Mouse (Mus musculus): ENCODE results near the gene Rad17. TPM values are rescaled to one million over a fixed set of nuclear protein-coding genes. Genes with fewer than 3 reads are reported as not detected.

Gene Rad17
- total RNA-seq (2023), result 10 to 100 TPM; 19.9 to 20.1 TPM

DNA sequence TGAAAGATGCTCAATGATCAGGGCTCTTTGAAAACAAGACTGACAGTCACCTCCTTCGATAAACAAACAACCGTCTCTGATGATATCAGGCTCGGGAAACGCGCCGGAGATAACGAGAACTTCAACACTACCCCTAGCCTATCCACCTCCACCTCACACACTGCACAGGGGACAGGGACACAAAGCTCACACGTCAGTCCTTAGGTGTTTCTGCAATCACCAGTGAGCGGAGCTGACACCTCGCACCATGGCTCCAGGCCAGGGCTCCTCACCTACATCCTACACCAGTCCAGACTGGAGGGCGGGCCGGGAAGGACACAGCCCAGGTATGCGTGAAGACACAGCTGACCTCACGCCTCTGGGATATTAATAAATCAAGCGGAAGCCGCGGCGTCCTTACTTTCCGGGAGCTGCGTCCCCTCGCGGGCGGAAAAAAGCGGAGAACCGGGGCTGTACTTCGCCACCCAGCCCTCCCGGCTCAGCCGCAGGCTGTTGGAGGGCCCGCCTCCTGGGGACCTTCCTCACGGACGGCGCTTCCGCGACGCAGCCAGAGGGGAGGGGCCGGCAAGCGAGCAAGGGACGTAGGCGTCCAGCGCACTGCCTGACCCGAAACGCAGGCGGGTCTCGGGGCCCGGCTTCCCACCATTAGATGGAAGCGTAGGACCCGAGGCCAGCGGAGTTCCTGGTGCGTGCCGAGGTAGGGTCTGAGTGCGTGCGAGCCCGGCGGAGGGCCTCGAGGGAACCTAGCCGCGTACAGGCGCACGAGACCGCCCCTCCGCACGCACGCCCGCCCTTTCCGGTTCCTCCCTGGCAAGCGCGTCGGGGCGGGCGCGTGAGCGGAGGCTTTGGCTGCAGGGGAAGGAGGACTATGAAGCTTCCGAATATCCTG, at the start of gene Rad17, which contains the start of gene Ak6:
Rad17 (minus strand) TSS at position 502 of the 889 bp plus-strand sequence.
Ak6 (plus strand) TSS at position 430 of the 889 bp plus-strand sequence.

DNA sequence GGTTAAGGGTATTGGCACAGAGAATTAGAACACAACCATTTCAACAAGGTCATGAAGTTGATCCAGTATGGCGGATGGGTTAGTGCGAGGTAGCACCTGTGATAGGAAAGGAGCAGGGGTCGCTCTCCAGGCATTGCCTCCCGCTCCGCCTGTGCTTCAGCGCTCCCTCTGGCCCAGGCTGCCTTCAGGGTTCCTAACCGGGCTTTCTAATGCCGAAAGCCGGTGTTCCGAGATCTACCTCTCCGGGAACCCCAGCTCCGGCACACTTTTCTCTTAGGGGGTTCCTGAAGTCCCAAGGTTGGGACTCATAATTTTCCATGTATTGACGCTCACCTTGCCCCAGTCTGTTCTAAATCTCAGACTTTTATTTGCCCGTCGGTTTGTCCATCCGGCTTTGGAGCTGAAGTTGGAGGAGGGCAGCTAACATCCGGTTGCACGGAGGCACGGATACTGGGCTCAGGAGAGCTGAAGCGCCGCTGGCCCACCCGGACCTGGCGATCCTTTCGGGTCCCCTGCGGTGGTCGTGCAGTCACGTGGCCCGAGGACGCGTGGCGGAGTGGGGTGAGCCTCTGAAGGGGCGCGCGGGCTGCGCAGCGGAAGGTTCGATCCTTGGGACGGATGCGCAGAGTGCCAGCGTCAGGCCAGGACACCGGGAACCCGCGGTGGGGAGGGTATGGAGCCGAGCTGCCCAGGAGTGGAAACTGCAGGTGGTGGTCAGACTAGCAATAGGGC, 18.6 kb upstream of the Rad17 start, which contains the start of gene Ccdc125:
Ccdc125 (plus strand) TSS at position 427 of the 732 bp plus-strand sequence.

DNA sequence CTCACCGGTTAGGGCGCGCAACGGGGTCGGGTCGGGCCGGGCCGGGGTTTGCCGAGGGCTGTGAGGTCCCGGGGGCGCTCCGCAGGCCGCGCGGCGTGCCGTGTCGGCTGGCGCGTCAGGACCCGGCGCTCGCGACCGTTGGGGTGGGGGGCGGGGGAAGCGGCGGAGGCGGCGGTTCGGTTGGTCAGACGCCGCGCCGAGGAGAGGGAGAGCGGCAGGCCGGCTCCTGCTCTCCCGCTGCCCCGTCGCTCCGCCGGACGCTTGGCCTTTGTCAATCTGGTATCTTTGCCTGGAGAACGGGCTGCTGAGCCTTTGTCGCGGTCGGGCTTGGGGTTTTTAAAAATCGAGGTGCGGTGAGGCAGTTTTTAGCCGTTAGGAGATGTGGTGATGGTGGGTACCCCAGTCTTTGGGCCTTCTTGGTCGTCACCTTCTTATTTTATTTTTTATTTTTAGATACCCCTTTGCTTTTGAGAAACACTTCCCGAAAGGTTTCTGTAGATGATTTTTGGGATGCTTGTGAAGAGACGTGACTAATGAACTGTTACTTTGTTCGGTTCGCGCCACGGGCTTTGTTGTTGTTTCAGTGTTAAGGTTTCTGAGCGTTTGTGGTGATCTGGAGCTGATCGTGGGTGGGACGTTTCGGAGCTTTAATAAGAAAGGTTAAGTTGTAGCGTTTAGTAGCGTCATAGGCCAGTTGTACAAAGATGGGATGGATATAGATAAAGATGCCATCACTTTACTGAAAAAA, 762 bp upstream of the Rad17 start, which contains the start of gene Taf9:
Taf9 (plus strand) TSS at position 141 of the 748 bp plus-strand sequence.

DNA sequence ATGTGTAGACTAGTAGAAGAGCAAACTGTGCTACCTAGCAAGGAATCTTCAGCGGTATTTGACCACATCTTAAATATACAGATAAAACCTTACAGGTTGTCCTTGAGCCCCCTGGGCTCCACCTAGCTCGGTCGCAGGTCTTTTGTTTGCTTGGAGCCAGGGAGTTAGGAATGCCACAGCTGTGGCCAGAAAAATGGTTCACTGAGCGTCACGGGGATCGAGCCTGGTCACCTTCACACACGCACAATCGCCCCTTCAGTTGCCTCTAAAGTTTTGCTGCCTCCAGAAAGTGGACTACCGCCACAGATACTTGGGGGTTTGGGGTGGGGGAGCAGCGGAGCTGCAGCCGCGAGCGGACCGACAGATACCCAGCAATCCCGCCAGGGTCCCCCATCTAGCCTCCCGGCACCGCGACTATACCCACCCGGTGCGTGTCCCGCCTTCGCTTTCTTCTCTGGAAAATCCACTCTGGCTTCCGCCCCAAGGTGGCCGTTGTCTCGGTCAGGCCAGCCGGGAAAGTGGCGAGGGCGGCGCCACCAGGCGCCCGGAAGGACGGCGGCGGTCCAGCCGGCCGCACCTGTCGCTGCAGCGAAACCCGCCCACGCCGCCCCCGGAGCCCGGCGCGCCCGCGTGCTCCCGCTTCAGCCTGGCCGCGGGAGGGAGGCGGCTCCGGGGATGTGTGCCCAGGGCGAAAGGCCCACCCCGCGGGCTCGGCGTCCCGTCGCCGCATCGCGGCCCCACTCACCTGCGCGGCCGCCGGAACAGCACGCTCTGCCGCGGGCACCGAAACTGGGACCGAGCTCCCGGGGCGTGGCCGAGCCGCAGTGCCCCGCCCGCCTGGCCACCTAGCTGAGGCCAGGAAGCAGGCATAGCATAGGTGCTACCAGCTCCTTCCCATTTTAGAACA, 34.4 kb downstream of the Rad17 start, which contains the start of gene Marveld2:
Marveld2 (minus strand) TSS at position 791 of the 907 bp plus-strand sequence.

Other genes starting within 250 kb of the Rad17 start
- 1 to 10 TPM; 1.6 to 2.2 TPM for gene Naip1, start 198.2 kb downstream of the Rad17 start, total RNA-seq (2023)
- 10 to 100 TPM; 14.9 to 16.5 TPM for gene Gtf2h2, start 158.5 kb downstream of the Rad17 start, total RNA-seq (2023)
- gene Ocln, start 98.3 kb downstream of the Rad17 start, total RNA-seq (2023), result not detected
- under 1 TPM; 0.31 to 0.37 TPM for gene Marveld2, start 34.1 kb downstream of the Rad17 start, total RNA-seq (2023)
- gene Ak6, start 72 bp downstream of the Rad17 start, total RNA-seq (2023), result 10 to 100 TPM; 62.0 to 70.0 TPM
- 10 to 100 TPM; 10.7 to 13.8 TPM for gene Taf9, start 528 bp upstream of the Rad17 start, total RNA-seq (2023)
- gene Ccdc125, start 18.7 kb upstream of the Rad17 start, total RNA-seq (2023), result 10 to 100 TPM; 51.3 to 51.4 TPM
- 10 to 100 TPM; 16.9 to 19.4 TPM for gene Cdk7, start 79.9 kb upstream of the Rad17 start, total RNA-seq (2023)
- gene Mrps36, start 93.6 kb upstream of the Rad17 start, total RNA-seq (2023), result 10 to 100 TPM; 18.9 to 25.2 TPM
- 10 to 100 TPM; 15.2 to 18.3 TPM for gene Cenph, start 124.8 kb upstream of the Rad17 start, total RNA-seq (2023)
- 10 to 100 TPM; 76.9 to 88.0 TPM for gene Ccnb1, start 135.5 kb upstream of the Rad17 start, total RNA-seq (2023)
- gene Slc30a5, start 182.4 kb upstream of the Rad17 start, total RNA-seq (2023), result 10 to 100 TPM; 25.6 to 27.0 TPM